Mouse (Mus musculus): Measurements from ENCODE around the gene Itgb8. TPM values are rescaled to one million over a fixed set of nuclear protein-coding genes. Genes with fewer than 3 reads are reported as not detected.

Gene Itgb8
- total RNA-seq, 2 experiments from 2014 or later, result 30.7 to 32.9 TPM

DNA sequence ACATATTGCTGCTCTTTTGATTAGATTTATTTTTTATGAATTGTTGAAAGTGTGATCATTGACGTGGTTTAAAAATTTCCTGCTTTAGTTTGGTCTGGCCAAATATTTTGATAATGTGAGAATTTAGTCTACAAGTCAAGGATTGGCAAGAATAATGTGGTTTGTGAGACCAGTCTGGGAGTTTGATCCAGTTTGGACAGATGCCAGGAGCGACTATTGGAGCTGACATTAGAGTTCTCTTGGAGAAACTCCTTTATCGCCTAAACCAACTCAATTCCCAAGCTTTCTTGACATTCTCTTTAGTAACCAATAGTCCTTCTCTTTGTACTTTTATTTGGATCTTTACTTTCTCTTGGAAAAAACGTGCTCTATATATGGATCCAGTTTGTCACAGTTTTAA lies 83.0 kb downstream of the Itgb8 start:
- no peak for DNase-seq (ENCODE audit: extremely low spot score in 1 of 2, low spot score in 1 of 2)

DNA sequence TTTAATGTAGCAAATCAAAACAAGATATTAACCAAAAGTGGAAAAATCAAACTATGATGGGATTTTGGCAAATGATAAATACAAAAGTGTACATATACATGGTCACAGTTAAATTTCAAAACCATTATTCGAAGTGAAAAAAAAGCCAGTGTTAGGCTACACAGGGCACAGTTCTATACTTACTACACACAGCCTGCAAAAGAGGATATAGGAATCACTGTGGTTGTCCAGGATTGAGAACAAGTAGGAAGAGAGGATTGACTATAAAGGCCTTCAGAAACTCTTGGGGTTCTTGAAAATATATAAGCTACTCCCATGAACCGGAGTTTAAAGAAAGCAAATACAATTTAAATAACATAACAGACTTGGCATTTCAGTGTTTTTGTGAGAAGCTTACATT lies 87.6 kb downstream of the Itgb8 start:
- DNase-seq (ENCODE audit: extremely low spot score in 1 of 2, low spot score in 1 of 2), result no peak

DNA sequence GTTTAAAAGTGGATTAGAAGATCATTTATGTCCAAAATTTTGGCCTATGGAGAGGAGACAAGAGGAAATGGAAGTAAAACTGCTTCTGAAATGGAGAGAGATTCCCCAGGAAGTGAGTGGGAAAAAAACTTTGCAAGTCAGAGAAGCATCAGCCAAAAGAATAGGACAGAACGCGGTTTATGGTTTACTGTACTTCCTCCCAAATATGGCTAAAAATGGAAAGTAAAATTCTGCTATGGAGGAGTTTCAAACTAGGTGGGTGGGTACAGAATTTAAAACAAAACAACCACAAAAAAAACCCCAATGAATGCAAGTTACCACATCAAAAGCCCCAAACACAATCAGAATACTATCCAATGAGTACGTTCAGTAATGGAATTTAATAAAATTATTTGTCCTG lies 90.8 kb downstream of the Itgb8 start:
- no peak for DNase-seq (ENCODE audit: extremely low spot score in 1 of 2, low spot score in 1 of 2)

DNA sequence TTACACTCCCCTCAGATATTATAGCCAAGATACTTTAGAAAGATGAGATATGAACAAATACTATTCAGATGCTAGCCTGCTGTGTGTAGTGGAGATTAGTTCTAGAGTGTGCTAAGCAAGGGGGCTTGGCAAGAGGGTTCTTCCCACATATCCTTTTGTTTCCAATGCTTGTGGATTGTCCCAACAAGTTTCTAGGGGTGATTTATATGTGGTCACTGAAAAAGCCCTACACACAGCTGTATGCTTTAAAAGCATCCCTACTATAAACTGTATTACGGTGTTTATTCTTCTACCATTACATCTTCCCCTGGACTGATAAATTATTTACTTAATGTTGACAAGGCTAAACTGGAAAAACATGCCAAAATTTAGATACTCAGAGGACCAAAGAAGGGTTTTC lies 92.6 kb downstream of the Itgb8 start:
- DNase-seq (ENCODE audit: extremely low spot score in 1 of 2, low spot score in 1 of 2), result no peak

DNA sequence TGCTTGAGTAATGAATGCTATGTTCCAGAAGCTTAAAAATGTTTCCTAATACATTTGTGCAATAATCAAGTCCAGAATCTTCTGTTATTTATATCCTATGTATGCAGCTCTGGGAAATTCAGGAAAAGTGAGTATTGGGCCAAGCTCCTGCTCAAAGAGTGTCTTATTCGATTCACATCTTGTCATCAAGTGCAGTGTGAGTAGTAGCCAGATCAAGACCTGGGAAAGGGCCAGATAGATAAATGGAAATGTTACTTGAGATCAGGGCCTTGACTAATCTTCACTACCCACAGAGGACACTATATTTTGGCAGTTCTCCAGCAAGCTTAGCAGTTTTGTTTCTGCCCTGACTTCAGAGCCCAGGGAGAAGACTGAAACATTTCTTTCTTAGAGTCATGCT lies 100.7 kb downstream of the Itgb8 start:
- no peak for DNase-seq (ENCODE audit: extremely low spot score in 1 of 2, low spot score in 1 of 2)

DNA sequence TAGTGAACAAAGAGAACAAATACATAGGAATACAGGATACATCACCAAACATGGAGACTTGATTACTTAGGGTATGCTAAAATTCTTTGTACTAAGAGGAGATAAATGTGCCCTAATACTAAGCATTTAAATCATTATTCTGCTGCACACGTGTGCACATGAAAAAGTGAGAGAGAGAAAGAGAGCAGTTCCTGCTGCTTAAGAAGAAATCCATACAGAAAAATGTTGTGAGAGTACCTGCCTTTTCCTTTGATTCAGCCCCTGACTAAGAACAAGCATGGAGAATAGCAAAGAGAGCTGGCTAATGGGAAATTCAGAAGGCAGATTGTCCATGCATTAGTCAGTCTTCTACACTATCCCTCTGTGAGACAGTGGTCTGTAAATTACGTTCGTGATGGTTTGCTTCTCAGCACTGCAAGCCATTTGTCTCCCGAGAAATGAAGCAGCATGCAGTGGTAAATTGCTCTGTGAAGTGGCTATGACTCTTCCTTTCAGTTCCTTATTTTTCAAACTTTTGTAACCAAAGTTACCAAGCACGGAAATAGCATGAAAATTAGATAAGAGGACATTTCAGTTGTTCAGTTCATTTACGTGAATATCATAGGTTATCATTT lies 125.0 kb downstream of the Itgb8 start:
- no peak for DNase-seq (ENCODE audit: extremely low spot score in 1 of 2, low spot score in 1 of 2)

DNA sequence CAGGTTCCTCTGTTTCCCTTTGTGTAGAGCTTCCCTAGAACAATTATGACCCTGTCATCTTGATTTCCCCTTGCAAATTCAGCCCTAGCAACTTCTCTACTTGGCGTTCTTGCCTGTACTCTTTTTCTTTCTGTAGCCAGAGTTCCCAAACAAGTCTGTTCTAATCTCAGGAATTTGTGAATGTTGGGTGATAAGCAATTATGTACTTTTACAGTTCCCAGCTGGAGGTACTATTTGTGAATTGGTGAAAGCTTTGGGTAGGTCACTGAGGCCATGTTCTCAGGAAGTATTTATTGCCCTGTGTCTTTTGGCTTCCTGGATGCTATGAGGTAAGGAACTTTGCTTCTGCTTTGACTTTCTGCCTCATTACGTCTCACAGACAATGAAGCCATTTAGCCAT lies 128.5 kb downstream of the Itgb8 start:
- DNase-seq (ENCODE audit: extremely low spot score in 1 of 2, low spot score in 1 of 2), result no peak

Other genes with a start within 250 kb of the Itgb8 start
- gene Macc1, start 75.5 kb upstream of the Itgb8 start, total RNA-seq (2021), result not detected